Comparison of ENCODE assay signal across 9 mouse cellular contexts in the genomic region with DNA sequence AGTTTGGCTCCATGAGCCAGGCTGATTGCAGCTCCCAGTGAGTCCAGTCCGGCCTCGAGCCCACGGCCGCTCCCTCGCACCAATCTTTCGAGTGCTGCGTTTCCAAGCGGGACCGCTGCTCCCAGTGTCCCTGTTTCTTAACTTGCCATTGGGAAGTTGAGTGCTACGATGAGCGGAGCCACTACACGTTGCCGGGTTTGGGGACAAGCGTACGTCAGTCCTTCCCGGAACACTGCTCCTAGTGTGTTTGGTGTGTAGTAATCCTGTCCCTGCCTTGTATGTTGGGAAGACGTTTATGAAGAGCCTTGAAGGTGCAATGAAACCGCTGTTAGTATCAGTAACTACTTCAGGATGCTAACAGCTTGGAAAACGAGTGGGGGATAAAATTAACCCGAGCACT. TPM values are rescaled to one million over a fixed set of nuclear protein-coding genes. Genes with fewer than 3 reads are reported as not detected.
DNase-seq lines count a peak whose midpoint lies in the region; ATAC-seq and TF ChIP-seq lines count a peak whose summit lies in the region.
"Had no signal": no experiment of that assay in that cellular context is flagged by ENCODE, and none has a peak within 500 bp of the region (broad histone marks: within the 10 kb centered on the region; RNA-seq: fewer than 3 reads in every experiment).

No protein-coding gene starts in this region.

- H3K9me3 ChIP-seq in heart, embryonic 15.5 days (replicated peaks) = no peaks in the 10 kb centered on the region
- H3K9me3 ChIP-seq in ES-E14 (ENCODE audit: control insufficient read depth, insufficient read depth, low read depth, low read length) = no peaks in the 10 kb centered on the region
- H3K9me3 ChIP-seq in forebrain, postnatal 0 days (ENCODE audit: low read length) = no peaks in the 10 kb centered on the region

- no peaks in the 10 kb centered on the region for H3K27me3 ChIP-seq in heart, embryonic 15.5 days
- no peaks in the 10 kb centered on the region for H3K27me3 ChIP-seq in forebrain, postnatal 0 days (ENCODE audit: insufficient read depth, low read length)
- H3K27me3 ChIP-seq: Patski had no signal

- no peak for DNase-seq in heart, adult 8-10 months (ENCODE audit: low spot score)
- no peak for DNase-seq in ES-E14 (ENCODE audit: low read depth, low spot score)
- no peak for DNase-seq in forebrain, postnatal 0 days
- no peak for DNase-seq in right cerebral cortex, adult 18-20 months
- DNase-seq in adrenal gland, adult 2 months = no peak
- DNase-seq in adrenal gland, adult (ENCODE audit: inconsistent age in 2 of 2, low spot score in 1 of 2) = no peak

- under 1% methylated on average over 20 of the region's 20 CpGs for WGBS in heart, embryonic 15.5 days
- WGBS in forebrain, postnatal 0 days = under 1% methylated on average over 20 of the region's 20 CpGs
- 0% methylated on average over 20 of the region's 20 CpGs for WGBS in macrophage (ENCODE audit: missing documents)

- H3K4me1 ChIP-seq in heart, embryonic 15.5 days (replicated peaks) = peaks cover 43% of the 10 kb centered on the region
- peaks cover 0 to 13% of the 10 kb centered on the region in 2 experiments; a peak in 1 of 4 replicates for H3K4me1 ChIP-seq in ES-E14 (ENCODE audit: control insufficient read depth in 2 of 2, insufficient read depth in 2 of 2, low read length in 2 of 2, poor library complexity in 1 of 2)
- peaks cover 19% of the 10 kb centered on the region for H3K4me1 ChIP-seq in forebrain, postnatal 0 days (ENCODE audit: insufficient read depth)

- peak overlapping the region; percentile 64 for H3K4me2 ChIP-seq in heart, embryonic 15.5 days
- peak overlapping the region; percentile 65 for H3K4me2 ChIP-seq in forebrain, postnatal 0 days (ENCODE audit: low read depth)

- in situ Hi-C loops in ES-E14 (cut with MboI; ENCODE audit: low sequenced_read_pairs in 2 of 2, unreplicated experiment in 2 of 2) = no loop called here

- no peak for ATAC-seq in heart, embryonic 15.5 days (replicated peaks; ENCODE audit: insufficient number of reproducible peaks, insufficient read depth, low FRiP score, low read depth)
- ATAC-seq in forebrain, postnatal 0 days = peak; percentile 12

- no peak for TF ChIP-seq CTCF in forebrain, postnatal 0 days (IDR thresholded peaks at IDR 0.05; ENCODE audit: low read depth)

- peaks cover 52% of the 10 kb centered on the region for H3K79me2 ChIP-seq in macrophage (ENCODE audit: inconsistent target)

- peak overlapping the region; percentile 85 for H3K27ac ChIP-seq in heart, embryonic 15.5 days
- H3K27ac ChIP-seq in ES-E14 (ENCODE audit: insufficient read depth, low read depth, low read length, poor library complexity, severe bottlenecking) (peak overlapping the region; percentile 81), macrophage (peak overlapping the region; percentile 98)
- H3K27ac ChIP-seq in forebrain, postnatal 0 days (ENCODE audit: low read depth, low read length) = peak overlapping the region; percentile 90

- H3K9ac ChIP-seq in heart, embryonic 15.5 days = peak overlapping the region; percentile 88
- H3K9ac ChIP-seq in ES-E14 (ENCODE audit: insufficient read depth, low read depth, low read length, poor library complexity, severe bottlenecking) = peak overlapping the region; percentile 98
- H3K9ac ChIP-seq in forebrain, postnatal 0 days = peak overlapping the region; percentile 91

- peak overlapping the region; percentile 69 for H3K4me3 ChIP-seq in heart, embryonic 15.5 days
- peak overlapping the region; percentile 88 to 93 for H3K4me3 ChIP-seq in ES-E14 (ENCODE audit: insufficient read depth in 1 of 2, low read depth in 1 of 2, low read length in 2 of 2, poor library complexity in 1 of 2, severe bottlenecking in 1 of 2)
- peak overlapping the region; percentile 72 for H3K4me3 ChIP-seq in forebrain, postnatal 0 days (ENCODE audit: low read depth, low read length)
- H3K4me3 ChIP-seq in macrophage (ENCODE audit: inconsistent target) = peak overlapping the region; percentile 81

- peaks cover 20% of the 10 kb centered on the region for H3K36me3 ChIP-seq in heart, embryonic 15.5 days
- peaks cover 52% of the 10 kb centered on the region for H3K36me3 ChIP-seq in ES-E14 (ENCODE audit: control insufficient read depth, insufficient read depth, low read length, poor library complexity, severe bottlenecking)
- H3K36me3 ChIP-seq in forebrain, postnatal 0 days (ENCODE audit: insufficient read depth) = peaks cover 34% of the 10 kb centered on the region
- peaks cover 12% of the 10 kb centered on the region; the same call in 1 of the 2 replicates for H3K36me3 ChIP-seq in macrophage (ENCODE audit: inconsistent target)

TF ChIP-seq in ES-E14, 5 proteins besides CTCF, POLR2A, EP300 and RAD21 (continues in another document):
- no peak for TF ChIP-seq MAFK (IDR thresholded peaks at IDR 0.05; ENCODE audit: insufficient read depth, low read depth, low read length)
- no peak for TF ChIP-seq CHD2 (IDR thresholded peaks at IDR 0.05; ENCODE audit: low read depth, low read length)

RNA-seq across cellular contexts. Expression of gene Sphk2, which starts 0.5 kb away (rescaled TPM):
- 13.7 and 21.0 TPM in 2 replicates for polyA plus RNA-seq in heart, embryonic 15.5 days (2015; fragmentation: Nextera tagmentation; extraction: Ambion mirVana)
- 10 to 100 TPM; 15.3 to 19.3 (median 18.4) TPM for total RNA-seq in heart, adult 8-10 months (2022)
- total RNA-seq in ES-E14 (2012; rRNA removed) = 18.7 and 21.5 TPM in 2 replicates
- 19.6 and 21.5 TPM in 2 replicates for total RNA-seq in forebrain, postnatal 0 days (2014; rRNA removed)
- 16.5 and 18.7 TPM in 2 replicates for polyA plus RNA-seq in forebrain, postnatal 0 days (2015; fragmentation: Nextera tagmentation; extraction: Ambion mirVana)
- total RNA-seq in macrophage (2018; cell fraction: chromatin; rRNA removed) = 10 to 100 TPM; 15.7 to 99.3 (median 64.0) TPM
- total RNA-seq in macrophage (2018; cell fraction: cytosol; rRNA removed) = 100 to 1,000 TPM in 2 of 26 experiments, 10 to 100 TPM in 24; 25.4 to 107 (median 74.2) TPM
- 100 to 1,000 TPM in 6 of 26 experiments, 10 to 100 TPM in 20; 24.7 to 132 (median 74.8) TPM for total RNA-seq in macrophage (2018; cell fraction: nucleus; rRNA removed)
- 47.1 to 55.5 TPM (median 51.5 TPM) in 3 replicates for polyA plus RNA-seq in macrophage (2018)
- 10 to 100 TPM; 38.9 to 39.5 TPM for total RNA-seq in adrenal gland, adult 2 months (2021)
- polyA plus RNA-seq in adrenal gland, adult 2 months (2012; rRNA removed) = 90.9 and 92.5 TPM in 2 replicates

RNA-seq across cellular contexts. Expression of gene Fam83e, which starts 2.7 kb away (rescaled TPM):
- 0.25 and 0.65 TPM in 2 replicates for polyA plus RNA-seq in heart, embryonic 15.5 days (2015; fragmentation: Nextera tagmentation; extraction: Ambion mirVana)
- total RNA-seq in heart, adult 8-10 months (2022) = under 1 TPM; 0.19 to 0.55 (median 0.44) TPM
- total RNA-seq in ES-E14 (2012; rRNA removed) = 6.1 and 6.6 TPM in 2 replicates
- 0.31 and 0.33 TPM in 2 replicates for total RNA-seq in forebrain, postnatal 0 days (2014; rRNA removed)
- polyA plus RNA-seq in forebrain, postnatal 0 days (2015; fragmentation: Nextera tagmentation; extraction: Ambion mirVana) = 0.09 TPM in 1 of 2 replicates, not detected in the other
- total RNA-seq in macrophage (2018; cell fraction: chromatin; rRNA removed) = 1 to 10 TPM in 10 of 26 experiments, under 1 TPM in 16; 0.31 to 2.5 (median 0.86) TPM
- total RNA-seq in macrophage (2018; cell fraction: cytosol; rRNA removed) = under 1 TPM in 3 of 26 experiments, not detected in 23; 0.03 to 0.11 (median 0.06) TPM
- total RNA-seq in macrophage (2018; cell fraction: nucleus; rRNA removed) = 1 to 10 TPM in 1 of 26 experiments, under 1 TPM in 17, not detected in 8; 0.15 to 1.6 (median 0.29) TPM
- not detected in 3 replicates for polyA plus RNA-seq in macrophage (2018)
- total RNA-seq in adrenal gland, adult 2 months (2021) = under 1 TPM; 0.72 to 0.86 TPM
- 0.86 and 2.0 TPM in 2 replicates for polyA plus RNA-seq in adrenal gland, adult 2 months (2012; rRNA removed)

RNA-seq across cellular contexts. Expression of gene Rpl18, which starts 3.1 kb away (rescaled TPM):
- polyA plus RNA-seq in heart, embryonic 15.5 days (2015; fragmentation: Nextera tagmentation; extraction: Ambion mirVana) = 540 and 572 TPM in 2 replicates
- total RNA-seq in heart, adult 8-10 months (2022) = 100 to 1,000 TPM; 552 to 697 (median 598) TPM
- total RNA-seq in ES-E14 (2012; rRNA removed) = 3,487 and 5,312 TPM in 2 replicates
- total RNA-seq in forebrain, postnatal 0 days (2014; rRNA removed) = 891 and 1,057 TPM in 2 replicates
- polyA plus RNA-seq in forebrain, postnatal 0 days (2015; fragmentation: Nextera tagmentation; extraction: Ambion mirVana) = 517 and 655 TPM in 2 replicates
- total RNA-seq in macrophage (2018; cell fraction: chromatin; rRNA removed) = 100 to 1,000 TPM in 1 of 26 experiments, 10 to 100 TPM in 25; 14.5 to 193 (median 57.8) TPM
- 100 to 1,000 TPM; 451 to 985 (median 613) TPM for total RNA-seq in macrophage (2018; cell fraction: cytosol; rRNA removed)
- total RNA-seq in macrophage (2018; cell fraction: nucleus; rRNA removed) = 100 to 1,000 TPM in 23 of 26 experiments, 10 to 100 TPM in 3; 87.1 to 264 (median 134) TPM
- 290 to 1,003 TPM (median 791 TPM) in 3 replicates for polyA plus RNA-seq in macrophage (2018)
- total RNA-seq in adrenal gland, adult 2 months (2021) = 1,000 to 10,000 TPM in 1 of 2 experiments, 100 to 1,000 TPM in 1; 972 to 1,050 TPM
- polyA plus RNA-seq in adrenal gland, adult 2 months (2012; rRNA removed) = 1,143 and 1,258 TPM in 2 replicates

RNA-seq across cellular contexts. Expression of gene Spaca4, which starts 7.3 kb away (rescaled TPM):
- not detected in 2 replicates for polyA plus RNA-seq in heart, embryonic 15.5 days (2015; fragmentation: Nextera tagmentation; extraction: Ambion mirVana)
- not detected for total RNA-seq in heart, adult 8-10 months (2022)
- total RNA-seq in ES-E14 (2012; rRNA removed) = 0.76 and 1.7 TPM in 2 replicates
- total RNA-seq in forebrain, postnatal 0 days (2014; rRNA removed) = not detected in 2 replicates
- polyA plus RNA-seq in forebrain, postnatal 0 days (2015; fragmentation: Nextera tagmentation; extraction: Ambion mirVana) = not detected in 2 replicates
- not detected for total RNA-seq in macrophage (2018; cell fraction: chromatin; rRNA removed)
- total RNA-seq in macrophage (2018; cell fraction: cytosol; rRNA removed) = not detected
- total RNA-seq in macrophage (2018; cell fraction: nucleus; rRNA removed) = not detected
- polyA plus RNA-seq in macrophage (2018) = not detected in 3 replicates
- total RNA-seq in adrenal gland, adult 2 months (2021) = not detected
- not detected in 2 replicates for polyA plus RNA-seq in adrenal gland, adult 2 months (2012; rRNA removed)
- polyA plus RNA-seq: Patski had no signal

RNA-seq across cellular contexts. Expression of gene Dbp, which starts 13.4 kb away (rescaled TPM):
- 3.0 and 4.3 TPM in 2 replicates for polyA plus RNA-seq in heart, embryonic 15.5 days (2015; fragmentation: Nextera tagmentation; extraction: Ambion mirVana)
- 100 to 1,000 TPM in 3 of 4 experiments, 10 to 100 TPM in 1; 72.2 to 183 (median 152) TPM for total RNA-seq in heart, adult 8-10 months (2022)
- total RNA-seq in ES-E14 (2012; rRNA removed) = 10.0 and 10.6 TPM in 2 replicates
- 9.0 and 11.7 TPM in 2 replicates for total RNA-seq in forebrain, postnatal 0 days (2014; rRNA removed)
- 6.4 and 6.6 TPM in 2 replicates for polyA plus RNA-seq in forebrain, postnatal 0 days (2015; fragmentation: Nextera tagmentation; extraction: Ambion mirVana)
- 100 to 1,000 TPM in 1 of 26 experiments, 10 to 100 TPM in 14, 1 to 10 TPM in 11; 1.4 to 103 (median 15.7) TPM for total RNA-seq in macrophage (2018; cell fraction: chromatin; rRNA removed)
- total RNA-seq in macrophage (2018; cell fraction: cytosol; rRNA removed) = 10 to 100 TPM; 20.2 to 85.8 (median 49.5) TPM
- 10 to 100 TPM in 21 of 26 experiments, 1 to 10 TPM in 5; 5.0 to 96.3 (median 19.0) TPM for total RNA-seq in macrophage (2018; cell fraction: nucleus; rRNA removed)
- polyA plus RNA-seq in macrophage (2018) = 11.3 to 58.2 TPM (median 52.9 TPM) in 3 replicates
- 100 to 1,000 TPM in 1 of 2 experiments, 10 to 100 TPM in 1; 54.3 to 225 TPM for total RNA-seq in adrenal gland, adult 2 months (2021)
- polyA plus RNA-seq in adrenal gland, adult 2 months (2012; rRNA removed) = 569 and 796 TPM in 2 replicates
